Mouse (Mus musculus) lung, adult 2 months (tissue): ENCODE results near the gene Miip.

Experiments used
- CTCF ChIP-seq: fragments of 200-500 bp; IDR thresholded peaks from 2 replicates; pipeline ENCODE4 v1.5.1; 2011; ENCODE audit warnings: mild to moderate bottlenecking, low read length, control low read depth; ENCODE audit not compliant: insufficient read depth
- POLR2A ChIP-seq: fragments of 200-500 bp; IDR thresholded peaks from 2 replicates; pipeline ENCODE4 v1.6.1; 2011; ENCODE audit warnings: low read depth, mild to moderate bottlenecking, control low read depth, low read length, borderline replicate concordance; ENCODE audit errors: extremely low read depth

GRCm38 (mm10) chr4:147904313-147905089, 35.9 kb upstream of the Miip start, which contains the start of gene Mfn2:
- TF ChIP-seq POLR2A: 0 out of 2 replicates have a peak, but pooled peaks have one; percentile 26
- no peak for TF ChIP-seq CTCF
